Mouse (Mus musculus) small intestine, adult 2 months (tissue): ENCODE results near the gene Gm20388. TPM values are rescaled to one million over a fixed set of nuclear protein-coding genes. Genes with fewer than 3 reads are reported as not detected.

Experiments used
- H3K27ac ChIP-seq: fragments of 200-500 bp; 2 replicates; pipeline ENCODE4 v1.5.1; 2012; ENCODE audit warnings: low read depth, low read length, control low read depth, inconsistent platforms; ENCODE audit not compliant: insufficient read depth
- H3K27me3 ChIP-seq: fragments of 200-500 bp; 2 replicates; pipeline ENCODE4 v1.6.1; 2012; ENCODE audit warnings: mild to moderate bottlenecking, moderate library complexity, low read length, inconsistent platforms; ENCODE audit not compliant: control insufficient read depth, insufficient read depth
- H3K36me3 ChIP-seq: fragments of 200-500 bp; 2 replicates; pipeline ENCODE4 v1.6.1; 2012; ENCODE audit warnings: mild to moderate bottlenecking, low read length, control low read depth, inconsistent platforms; ENCODE audit not compliant: control insufficient read depth, insufficient read depth
- H3K4me1 ChIP-seq: fragments of 200-500 bp; 2 replicates; pipeline ENCODE4 v1.6.1; 2012; ENCODE audit warnings: low read length, inconsistent platforms, mixed read lengths; ENCODE audit not compliant: control insufficient read depth, insufficient read depth, insufficient read length
- H3K4me3 ChIP-seq: fragments of 200-500 bp; 2 replicates; pipeline ENCODE4 v1.5.1; 2012; ENCODE audit warnings: low read depth, mild to moderate bottlenecking, control low read depth, inconsistent platforms, low read length, moderate library complexity
- CTCF ChIP-seq: fragments of 200-500 bp; IDR thresholded peaks from 2 replicates; pipeline ENCODE4 v1.5.1; 2012; ENCODE audit warnings: low read depth, mild to moderate bottlenecking, control low read depth, inconsistent platforms, low read length, moderate library complexity, mixed read lengths; ENCODE audit not compliant: insufficient replicate concordance, insufficient read length; ENCODE audit errors: extremely low read depth
- POLR2A ChIP-seq: fragments of 200-500 bp; IDR thresholded peaks from 2 replicates; pipeline ENCODE4 v1.6.1; 2012; ENCODE audit warnings: low read depth, mild to moderate bottlenecking, control low read depth, inconsistent platforms, low read length, moderate library complexity
- WGBS: fragments of 180-500 bp; shearing (Covaris S2); methylation state at CpG from one replicate; pipeline ENCODE4 v1.1.7; 2018; 5-methylcytosine and 5-hydroxymethylcytosine counted together
- polyA plus RNA-seq: library from polyadenylated mRNA; depleted of rRNA; stranded (reverse); fragments of >200 nt; gene quantifications from 2 replicates; pipeline ENCODE4 v1.2.3, GENCODE M21; 2012

Gene Gm20388
- polyA plus RNA-seq, 1 experiment: 37.3 TPM

- WGBS: 3% methylated on average over 6 of the region's 6 CpGs
- H3K27ac ChIP-seq: no peak overlapping the region
- TF ChIP-seq POLR2A (no peak), CTCF (peak; percentile 81; the same call in 1 of the 2 replicates)
- H3K4me3 ChIP-seq: no peak overlapping the region
- H3K27me3 ChIP-seq: no peaks in the 10 kb centered on the region
- H3K36me3 ChIP-seq: no peaks in the 10 kb centered on the region
- peaks cover 13% of the 10 kb centered on the region; the same call in 1 of the 2 replicates for H3K4me1 ChIP-seq
Measured at GRCm38 (mm10) chr8:123783525-123784249, 3873.0 kb downstream of the Gm20388 start.

GRCm38 (mm10) chr8:123786166-123786565 is 3875.5 kb downstream of the Gm20388 start:
- no peaks in the 10 kb centered on the region for H3K27me3 ChIP-seq
- no peak for TF ChIP-seq CTCF
- TF ChIP-seq POLR2A: no peak
- 45% methylated on average over 6 of the region's 6 CpGs for WGBS
- no peak overlapping the region for H3K4me3 ChIP-seq
- no peaks in the 10 kb centered on the region for H3K36me3 ChIP-seq
- no peak overlapping the region for H3K27ac ChIP-seq
- H3K4me1 ChIP-seq: peaks cover 10% of the 10 kb centered on the region; the same call in 1 of the 2 replicates

- H3K4me3 ChIP-seq: no peak overlapping the region
- no peak overlapping the region for H3K27ac ChIP-seq
- H3K4me1 ChIP-seq: peaks cover 8% of the 10 kb centered on the region; the same call in 1 of the 2 replicates
- H3K27me3 ChIP-seq: no peaks in the 10 kb centered on the region
- WGBS: 85% methylated on average over 6 of the region's 6 CpGs
- TF ChIP-seq POLR2A (no peak), CTCF (no peak)
- no peaks in the 10 kb centered on the region for H3K36me3 ChIP-seq
Measured at GRCm38 (mm10) chr8:123786644-123787043, 3876.0 kb downstream of the Gm20388 start.

GRCm38 (mm10) chr8:123787254-123787897 is 3876.7 kb downstream of the Gm20388 start:
- H3K27me3 ChIP-seq: no peaks in the 10 kb centered on the region
- TF ChIP-seq POLR2A (no peak; the same call in 1 of the 2 replicates), CTCF (no peak; the same call in 1 of the 2 replicates)
- peak overlapping the region; percentile 43 for H3K4me3 ChIP-seq
- H3K4me1 ChIP-seq: peaks cover 8% of the 10 kb centered on the region
- H3K27ac ChIP-seq: peak overlapping the region; percentile 41
- H3K36me3 ChIP-seq: no peaks in the 10 kb centered on the region
- 13% methylated on average over 21 of the region's 21 CpGs for WGBS

- Histone ChIP-seq H3K4me3 (no peak overlapping the region), H3K27ac (no peak overlapping the region), H3K36me3 (no peaks in the 10 kb centered on the region), H3K27me3 (no peaks in the 10 kb centered on the region), H3K4me1 (peaks cover 8% of the 10 kb centered on the region)
- no peak for TF ChIP-seq POLR2A
- TF ChIP-seq CTCF: no peak
- WGBS: 33% methylated on average over 14 of the region's 14 CpGs
Measured at GRCm38 (mm10) chr8:123788416-123789170, 3878.0 kb downstream of the Gm20388 start.

- Histone ChIP-seq H3K36me3 (no peaks in the 10 kb centered on the region), H3K4me3 (no peak overlapping the region), H3K27me3 (no peaks in the 10 kb centered on the region), H3K27ac (no peak overlapping the region), H3K4me1 (peaks cover 8% of the 10 kb centered on the region)
- WGBS: 80% methylated on average over 9 of the region's 9 CpGs
- TF ChIP-seq POLR2A (no peak), CTCF (no peak)
Measured at GRCm38 (mm10) chr8:123789461-123789860, 3878.8 kb downstream of the Gm20388 start.
